Mouse (Mus musculus): ENCODE results near the gene Cx3cr1. TPM values are rescaled to one million over a fixed set of nuclear protein-coding genes. Genes with fewer than 3 reads are reported as not detected.

Cx3cr1 gene
- polyA plus RNA-seq, 1 experiment, result 10.9 TPM

DNA sequence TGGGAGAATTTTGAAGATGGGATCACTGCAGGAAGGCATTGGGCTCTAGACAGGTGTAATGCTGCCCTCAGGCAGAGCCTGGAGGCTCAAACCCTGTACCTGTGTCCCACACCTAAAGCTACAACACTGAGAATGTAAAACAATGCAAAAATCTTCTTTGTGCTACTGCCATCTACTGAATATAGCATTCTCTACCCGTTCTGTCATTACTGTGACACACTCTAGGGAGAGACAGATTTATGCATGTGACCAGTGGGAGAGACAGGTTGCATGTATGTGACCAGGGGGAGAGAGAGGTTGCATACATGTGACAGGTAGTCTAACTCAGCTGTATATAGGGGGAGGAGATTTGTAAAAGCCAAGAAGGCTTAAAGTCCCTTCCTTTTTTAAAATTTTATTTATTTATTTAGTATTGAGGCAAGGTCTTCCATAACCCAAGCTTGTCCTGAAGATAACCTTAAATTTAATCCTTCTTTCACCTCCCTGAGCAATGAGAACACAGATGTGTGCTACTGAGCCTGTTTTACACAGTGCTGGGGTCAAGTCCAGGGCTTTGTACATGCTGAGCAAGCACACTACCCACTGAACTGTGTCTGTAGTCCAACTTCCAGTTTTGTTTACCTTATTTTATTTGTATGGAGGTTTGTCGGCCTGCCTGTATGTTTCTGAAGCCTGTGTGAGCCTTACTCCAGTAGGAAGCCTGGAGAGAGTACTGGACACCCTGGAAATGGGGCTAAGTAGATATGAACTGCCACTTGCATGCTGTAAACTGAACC is 216.4 kb downstream of the Cx3cr1 start:
- H3K4me3 ChIP-seq (replicated peaks; ENCODE audit: extremely low read depth, low read depth, low read length), result no peak overlapping the region
- WGBS, result 47% methylated on average over 2 of the region's 2 CpGs
- no peaks in the 10 kb centered on the region for H3K4me1 ChIP-seq (ENCODE audit: control insufficient read depth, insufficient read depth, low read length)
- DNase-seq, result no peak
- no peak for TF ChIP-seq POLR2A (IDR thresholded peaks at IDR 0.05; ENCODE audit: borderline replicate concordance, extremely low read depth, low read depth, low read length)
- TF ChIP-seq CTCF (IDR thresholded peaks at IDR 0.05; ENCODE audit: insufficient read depth, low read length), result no peak

- no peak for DNase-seq
- no peak for TF ChIP-seq CTCF (IDR thresholded peaks at IDR 0.05; ENCODE audit: insufficient read depth, low read length)
- no peak for TF ChIP-seq POLR2A (IDR thresholded peaks at IDR 0.05; ENCODE audit: borderline replicate concordance, extremely low read depth, low read depth, low read length)
- Histone ChIP-seq H3K4me1 (ENCODE audit: control insufficient read depth, insufficient read depth, low read length) (no peaks in the 10 kb centered on the region), H3K4me3 (replicated peaks; ENCODE audit: extremely low read depth, low read depth, low read length) (no peak overlapping the region)
- WGBS, result 62% methylated on average over 10 of the region's 10 CpGs
Measured at GRCm38 (mm10) chr9:119852347-119853030, 217.2 kb downstream of the Cx3cr1 start.

Other genes starting within 250 kb of the Cx3cr1 start
- gene Scn11a, start 244.4 kb downstream of the Cx3cr1 start, polyA plus RNA-seq (2012; rRNA removed), result 0.01 and 0.02 TPM in 2 replicates
- 35.9 and 47.3 TPM in 2 replicates for gene Wdr48, start 175.0 kb downstream of the Cx3cr1 start, polyA plus RNA-seq (2012; rRNA removed)
- gene Gorasp1, start 132.3 kb downstream of the Cx3cr1 start, polyA plus RNA-seq (2012; rRNA removed), result 15.7 and 16.2 TPM in 2 replicates
- gene Ttc21a, start 132.3 kb downstream of the Cx3cr1 start, polyA plus RNA-seq (2012; rRNA removed), result 9.5 and 11.4 TPM in 2 replicates
- 53.3 and 110 TPM in 2 replicates for gene Csrnp1, start 85.2 kb downstream of the Cx3cr1 start, polyA plus RNA-seq (2012; rRNA removed)
- 0.62 and 2.7 TPM in 2 replicates for gene Xirp1, start 46.3 kb downstream of the Cx3cr1 start, polyA plus RNA-seq (2012; rRNA removed)
- gene Ccr8, start 22.2 kb upstream of the Cx3cr1 start, polyA plus RNA-seq (2012; rRNA removed), result 1.3 and 1.5 TPM in 2 replicates
- gene Slc25a38, start 40.5 kb upstream of the Cx3cr1 start, polyA plus RNA-seq (2012; rRNA removed), result 34.2 and 41.9 TPM in 2 replicates
- 1,383 and 1,388 TPM in 2 replicates for gene Rpsa, start 57.8 kb upstream of the Cx3cr1 start, polyA plus RNA-seq (2012; rRNA removed)
- gene Mobp, start 79.8 kb upstream of the Cx3cr1 start, polyA plus RNA-seq (2012; rRNA removed), result not detected in 2 replicates
- 5.9 and 9.0 TPM in 2 replicates for gene Myrip, start 231.6 kb upstream of the Cx3cr1 start, polyA plus RNA-seq (2012; rRNA removed)

All from lung, adult 2 months (tissue).